Mouse (Mus musculus): ENCODE measurements at regions not wholly inside any gene's neighbourhood (a gene's known extent, or its start where the extent isn't known, plus 50 kb on each side); places are given as distances from the start of the nearest gene placed in this dataset.

GRCm38 (mm10) chr10:24433737-24434367 is 161.4 kb upstream of the Ccn2 start:
- no peak for ATAC-seq (replicated peaks; ENCODE audit: low read depth, poor library complexity, severe bottlenecking)

- ATAC-seq (replicated peaks; ENCODE audit: low read depth, poor library complexity, severe bottlenecking): no peak
Measured at GRCm38 (mm10) chr10:24437177-24437576, 158.1 kb upstream of the Ccn2 start.

- no peak for ATAC-seq (replicated peaks; ENCODE audit: low read depth, poor library complexity, severe bottlenecking)
Measured at GRCm38 (mm10) chr10:24444572-24444971, 150.7 kb upstream of the Ccn2 start.

- no peak for ATAC-seq (replicated peaks; ENCODE audit: low read depth, poor library complexity, severe bottlenecking)
Measured at GRCm38 (mm10) chr10:24445036-24445435, 150.2 kb upstream of the Ccn2 start.

- ATAC-seq (replicated peaks; ENCODE audit: low read depth, poor library complexity, severe bottlenecking): no peak
Measured at GRCm38 (mm10) chr10:24446168-24446567, 149.1 kb upstream of the Ccn2 start.

- ATAC-seq (replicated peaks; ENCODE audit: low read depth, poor library complexity, severe bottlenecking): no peak
Measured at GRCm38 (mm10) chr10:24447135-24447534, 148.1 kb upstream of the Ccn2 start.

GRCm38 (mm10) chr10:24448001-24448561 is 147.2 kb upstream of the Ccn2 start:
- peak; percentile 62 for ATAC-seq (replicated peaks; ENCODE audit: low read depth, poor library complexity, severe bottlenecking)

- ATAC-seq (replicated peaks; ENCODE audit: low read depth, poor library complexity, severe bottlenecking): no peak
Measured at GRCm38 (mm10) chr10:24453507-24453906, 141.7 kb upstream of the Ccn2 start.

GRCm38 (mm10) chr10:24458667-24459066 is 136.6 kb upstream of the Ccn2 start:
- ATAC-seq (replicated peaks; ENCODE audit: low read depth, poor library complexity, severe bottlenecking): no peak

GRCm38 (mm10) chr10:24463873-24464272 is 131.4 kb upstream of the Ccn2 start:
- ATAC-seq (replicated peaks; ENCODE audit: low read depth, poor library complexity, severe bottlenecking): no peak

GRCm38 (mm10) chr10:24464377-24464776 is 130.9 kb upstream of the Ccn2 start:
- no peak for ATAC-seq (replicated peaks; ENCODE audit: low read depth, poor library complexity, severe bottlenecking)

- no peak for ATAC-seq (replicated peaks; ENCODE audit: low read depth, poor library complexity, severe bottlenecking)
Measured at GRCm38 (mm10) chr10:24469741-24470140, 125.5 kb upstream of the Ccn2 start.

- no peak for ATAC-seq (replicated peaks; ENCODE audit: low read depth, poor library complexity, severe bottlenecking)
Measured at GRCm38 (mm10) chr10:24471521-24471920, 123.7 kb upstream of the Ccn2 start.

GRCm38 (mm10) chr10:24476288-24476687 is 119.0 kb upstream of the Ccn2 start:
- ATAC-seq (replicated peaks; ENCODE audit: low read depth, poor library complexity, severe bottlenecking): no peak

GRCm38 (mm10) chr10:24478535-24478934 is 116.7 kb upstream of the Ccn2 start:
- no peak for ATAC-seq (replicated peaks; ENCODE audit: low read depth, poor library complexity, severe bottlenecking)

GRCm38 (mm10) chr10:24479148-24479547 is 116.1 kb upstream of the Ccn2 start:
- ATAC-seq (replicated peaks; ENCODE audit: low read depth, poor library complexity, severe bottlenecking): no peak

- ATAC-seq (replicated peaks; ENCODE audit: low read depth, poor library complexity, severe bottlenecking): no peak
Measured at GRCm38 (mm10) chr10:24481926-24482612, 113.2 kb upstream of the Ccn2 start.

- no peak for ATAC-seq (replicated peaks; ENCODE audit: low read depth, poor library complexity, severe bottlenecking)
Measured at GRCm38 (mm10) chr10:24483053-24483452, 112.2 kb upstream of the Ccn2 start.

GRCm38 (mm10) chr10:24484101-24484660 is 111.1 kb upstream of the Ccn2 start:
- no peak for ATAC-seq (replicated peaks; ENCODE audit: low read depth, poor library complexity, severe bottlenecking)

- ATAC-seq (replicated peaks; ENCODE audit: low read depth, poor library complexity, severe bottlenecking): no peak
Measured at GRCm38 (mm10) chr10:24485461-24485860, 109.8 kb upstream of the Ccn2 start.

- no peak for ATAC-seq (replicated peaks; ENCODE audit: low read depth, poor library complexity, severe bottlenecking)
Measured at GRCm38 (mm10) chr10:24486224-24486623, 109.0 kb upstream of the Ccn2 start.
